Mouse (Mus musculus) layer of hippocampus, postnatal 14 days (tissue): ENCODE data around the gene Gm42669. TPM values are rescaled to one million over a fixed set of nuclear protein-coding genes. Genes with fewer than 3 reads are reported as not detected.

Source experiments
- total RNA-seq, 2 experiments: library from RNA; stranded (reverse); gene quantifications; 2 replicates each; pipeline ENCODE4 v1.2.3; 2021

Gm42669 gene
- total RNA-seq, 2 experiments from 2014 or later: 0.41 to 0.45 TPM

Other genes with a start within 250 kb of the Gm42669 start
- 10 to 100 TPM; 13.8 to 17.3 TPM for gene Tgfbr3, start 218.0 kb upstream of the Gm42669 start, total RNA-seq
- 10 to 100 TPM; 13.9 to 14.6 TPM for gene Brdt, start 176.5 kb upstream of the Gm42669 start, total RNA-seq
- gene Ephx4, start 104.9 kb upstream of the Gm42669 start, total RNA-seq: 10 to 100 TPM; 38.9 to 41.1 TPM
- under 1 TPM in 1 of 2 experiments, not detected in 1; 0.31 TPM for gene Lpcat2b, start 76.1 kb upstream of the Gm42669 start, total RNA-seq
- 10 to 100 TPM; 90.8 to 99.5 TPM for gene Btbd8, start 69.6 kb upstream of the Gm42669 start, total RNA-seq
- gene 1700028K03Rik, start 27.1 kb downstream of the Gm42669 start, total RNA-seq: under 1 TPM; 0.25 to 0.57 TPM
- 10 to 100 TPM; 21.2 to 22.1 TPM for gene Rpap2, start 89.8 kb downstream of the Gm42669 start, total RNA-seq
- 10 to 100 TPM; 17.2 to 17.6 TPM for gene Glmn, start 90.3 kb downstream of the Gm42669 start, total RNA-seq
- gene Gfi1, start 218.4 kb downstream of the Gm42669 start, total RNA-seq: not detected